Mouse (Mus musculus): ENCODE results near the gene Cacna2d2. TPM values are rescaled to one million over a fixed set of nuclear protein-coding genes. Genes with fewer than 3 reads are reported as not detected.
"Not testable (repeated sequence)": the region's sequence is repeated elsewhere in the genome, so short reads cannot be mapped to it uniquely, and the experiment has no call there.

The Cacna2d2 gene
- total RNA-seq, 2 experiments from 2014 or later: 0.04 to 0.07 TPM

GRCm38 (mm10) chr9:107552690-107553393 is 153.4 kb downstream of the Cacna2d2 start:
- no peak for ATAC-seq (ENCODE audit: poor library complexity, severe bottlenecking)

DNA sequence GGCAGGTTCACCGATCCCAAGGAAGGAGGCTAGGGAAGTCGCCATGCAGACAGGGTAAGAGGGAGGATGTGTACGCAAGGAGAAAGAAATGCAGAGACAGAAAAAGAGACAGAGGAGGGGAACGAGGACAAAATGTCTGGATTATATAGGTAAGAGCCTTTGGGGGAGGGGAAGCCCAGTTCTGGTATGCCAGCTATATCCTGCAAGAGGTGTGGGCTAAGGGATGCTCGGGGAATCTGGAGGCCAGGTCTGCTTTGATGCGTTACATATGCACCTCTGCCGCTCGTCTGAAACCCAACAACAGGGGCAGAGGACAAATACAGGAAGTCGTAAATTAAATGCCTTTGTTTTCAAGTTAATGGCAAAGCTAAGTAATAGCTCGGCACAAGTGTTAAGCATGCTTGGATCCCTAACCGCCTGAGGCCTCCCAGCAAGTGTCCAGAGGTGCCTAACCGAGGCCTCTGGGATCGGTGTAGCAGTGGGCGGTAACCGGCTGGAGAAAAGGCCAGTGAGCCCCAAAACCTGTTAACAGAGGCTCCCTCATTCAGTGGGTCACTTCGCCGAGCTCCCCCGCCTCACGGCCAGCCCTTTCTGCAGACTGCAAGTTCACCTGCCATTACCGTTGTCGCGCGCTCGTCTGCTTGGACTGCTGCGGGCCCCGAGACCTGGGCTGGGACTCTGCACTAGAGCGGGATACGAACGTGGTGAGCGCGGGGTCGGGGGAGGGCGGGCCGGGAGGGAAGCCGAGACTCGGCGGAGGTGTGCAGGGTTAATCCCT is 154.3 kb downstream of the Cacna2d2 start:
- ATAC-seq (ENCODE audit: poor library complexity, severe bottlenecking): no peak

DNA sequence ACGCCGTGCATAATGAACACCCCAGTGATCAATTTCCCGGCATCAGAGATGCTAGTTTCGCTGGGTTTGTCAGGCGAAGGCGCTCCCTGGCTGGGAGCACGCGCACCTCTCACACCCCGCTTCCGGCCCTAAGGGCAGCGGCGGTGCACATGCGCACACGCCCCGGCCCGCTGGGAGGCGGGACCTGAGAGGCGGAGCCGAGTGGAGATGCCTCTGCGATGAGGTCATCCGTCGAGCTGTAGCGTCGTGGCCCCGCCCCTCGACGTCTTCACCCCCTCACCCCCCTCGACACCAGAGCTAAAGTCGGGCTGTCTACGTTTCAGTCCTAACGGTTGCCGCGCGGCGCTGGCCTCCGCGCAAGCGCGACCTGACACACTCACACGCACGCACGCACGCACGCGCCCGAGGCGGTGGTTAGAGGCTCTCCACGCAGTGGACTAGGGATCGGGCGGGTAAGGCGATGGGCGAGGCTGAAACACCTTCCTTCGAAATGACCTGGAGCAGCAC is 155.0 kb downstream of the Cacna2d2 start:
- ATAC-seq (ENCODE audit: poor library complexity, severe bottlenecking): peak; percentile 78

DNA sequence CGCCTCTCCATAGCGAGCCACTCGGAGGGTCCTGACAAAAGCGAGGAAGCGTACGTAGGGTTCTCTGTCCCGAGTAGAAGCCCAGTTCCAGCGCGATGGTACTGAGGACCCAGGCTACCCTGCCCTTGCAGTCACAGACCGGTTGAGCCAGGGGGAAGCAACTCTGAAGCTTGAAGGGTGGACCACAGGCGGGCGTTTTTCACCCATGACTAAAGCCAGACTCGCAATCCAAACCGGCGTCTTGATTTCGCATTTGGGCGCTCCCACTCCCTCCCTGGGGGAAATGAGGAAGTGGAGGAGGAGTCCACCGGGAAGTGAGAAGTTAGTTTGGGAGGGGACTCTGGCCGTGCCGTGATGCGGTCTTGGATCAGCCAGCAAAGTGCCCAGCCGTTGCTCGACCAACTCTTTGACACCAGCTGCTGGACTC is 155.6 kb downstream of the Cacna2d2 start:
- peak; percentile 31 for ATAC-seq (ENCODE audit: poor library complexity, severe bottlenecking)

DNA sequence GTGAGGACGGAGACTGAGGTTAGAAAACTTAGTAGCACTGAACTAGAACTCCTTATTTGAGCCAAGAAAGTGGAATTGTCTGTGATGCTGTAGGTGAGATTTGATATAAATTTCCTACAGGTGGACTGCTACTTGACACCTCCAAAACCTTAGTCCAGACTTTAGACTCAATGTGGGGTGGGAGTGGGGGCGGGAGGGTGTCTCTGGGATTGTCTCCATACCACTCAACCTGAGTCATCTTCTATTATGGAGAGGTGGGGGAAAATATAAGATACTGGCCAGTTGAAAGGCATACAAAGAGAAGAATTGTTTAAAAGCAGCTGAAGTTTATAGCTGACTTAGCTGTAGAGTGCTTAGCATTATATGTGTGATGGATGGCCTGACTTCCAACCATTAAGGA is 156.3 kb downstream of the Cacna2d2 start:
- no peak for ATAC-seq (ENCODE audit: poor library complexity, severe bottlenecking)

DNA sequence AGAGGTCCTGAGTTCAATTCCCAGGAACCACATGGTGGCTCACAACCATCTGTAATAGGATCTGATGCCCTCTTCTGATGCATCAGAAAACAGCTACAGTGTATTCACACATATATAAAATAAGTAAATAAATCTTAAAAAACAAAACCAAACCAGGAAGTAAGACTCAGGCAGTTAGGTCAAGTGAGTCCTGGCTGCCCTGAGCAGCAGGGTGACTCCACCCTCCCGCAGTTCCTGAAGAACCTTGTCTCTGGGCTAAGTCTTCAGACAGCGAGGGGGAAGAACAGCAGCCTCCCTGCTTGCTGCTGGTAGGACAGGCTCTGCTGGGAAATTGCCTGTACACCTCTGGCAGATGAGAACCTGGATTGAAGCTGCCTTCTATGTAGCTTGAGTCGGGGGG is 156.9 kb downstream of the Cacna2d2 start:
- peak; percentile 17; the same call in 1 of the 2 replicates for ATAC-seq (ENCODE audit: poor library complexity, severe bottlenecking)

DNA sequence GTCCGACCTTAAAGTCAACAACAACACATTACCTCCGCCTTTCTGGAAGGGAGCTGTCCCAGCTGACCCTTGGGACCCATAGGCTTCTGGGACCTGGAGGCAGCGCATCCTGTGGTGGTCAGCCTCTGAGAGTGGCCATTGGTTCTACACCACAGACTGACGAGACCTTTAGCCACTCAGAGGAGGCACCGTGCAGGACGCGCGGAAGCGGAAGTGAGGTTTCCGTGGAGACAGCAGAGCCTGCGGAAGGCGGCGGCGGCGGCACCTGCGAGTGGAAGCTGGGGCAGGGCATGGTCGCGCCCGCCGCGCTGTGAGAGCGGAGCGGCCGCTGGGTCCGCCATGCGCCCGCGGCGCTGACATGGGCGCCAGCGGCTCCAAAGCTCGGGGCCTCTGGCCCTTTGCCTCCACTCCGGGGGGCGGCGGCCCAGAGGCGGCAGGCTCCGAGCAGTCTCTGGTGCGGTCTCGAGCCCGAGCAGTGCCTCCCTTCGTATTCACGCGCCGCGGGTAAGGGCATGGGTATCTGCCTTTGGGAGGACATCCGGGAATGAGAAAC is 163.7 kb downstream of the Cacna2d2 start, which contains the start of gene Tusc2:
TSS of gene Tusc2 (plus strand) at position 227 of the 553 bp plus-strand sequence.
- ATAC-seq (ENCODE audit: poor library complexity, severe bottlenecking): peak; percentile 98

DNA sequence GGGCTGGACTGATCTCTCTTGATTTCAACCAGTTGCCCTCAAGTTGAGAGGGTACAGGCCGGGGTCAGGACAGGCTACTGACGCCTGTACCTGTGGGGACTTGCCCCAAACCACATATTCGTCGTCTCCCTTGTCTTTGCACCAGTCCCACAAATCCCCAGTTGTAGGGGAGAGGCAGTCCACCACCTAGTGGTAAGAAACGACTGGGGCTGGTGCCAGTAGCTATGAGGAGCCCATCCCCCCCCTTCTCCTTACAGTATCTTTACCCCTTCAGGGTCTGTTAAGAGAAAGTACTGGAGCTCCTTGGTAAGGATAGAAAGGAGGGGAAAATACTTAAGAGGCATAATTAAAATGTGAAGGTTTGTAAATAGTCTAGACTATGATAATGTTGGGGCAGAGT is 166.1 kb downstream of the Cacna2d2 start:
- ATAC-seq (ENCODE audit: poor library complexity, severe bottlenecking): not testable (repeated sequence)

DNA sequence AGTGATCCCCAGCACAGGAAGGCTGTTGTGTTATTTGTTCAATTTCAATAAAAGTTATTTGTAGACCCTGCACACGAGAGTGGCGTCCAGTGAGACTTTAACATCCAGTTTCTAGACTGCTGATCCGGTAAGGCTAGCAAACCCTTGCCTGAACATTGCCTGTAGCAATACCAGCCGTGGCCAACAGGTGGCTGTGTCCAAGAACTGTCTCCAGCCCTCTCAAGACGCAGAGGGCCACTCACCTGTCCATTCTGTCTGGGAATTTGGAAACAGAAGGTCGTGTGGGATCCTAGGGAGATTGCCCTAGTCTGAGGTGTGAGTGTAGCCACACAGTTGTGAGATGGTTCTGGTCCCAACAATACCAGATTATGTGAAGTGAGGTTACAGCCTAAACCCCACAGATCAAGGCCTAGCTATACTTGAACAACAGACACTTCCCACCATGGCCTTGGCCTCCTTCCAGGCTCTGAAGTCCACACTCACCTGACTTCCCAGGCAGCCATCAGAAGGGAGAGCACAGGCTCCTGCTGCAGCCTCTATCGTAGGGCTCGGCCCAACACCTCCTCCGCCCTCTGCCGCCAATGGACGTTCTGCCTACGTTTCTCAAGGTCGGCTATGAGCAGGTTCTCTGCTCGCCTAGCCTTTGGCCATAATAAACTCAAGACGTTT is 166.8 kb downstream of the Cacna2d2 start:
- ATAC-seq (ENCODE audit: poor library complexity, severe bottlenecking): peak; percentile 28; the same call in 1 of the 2 replicates

DNA sequence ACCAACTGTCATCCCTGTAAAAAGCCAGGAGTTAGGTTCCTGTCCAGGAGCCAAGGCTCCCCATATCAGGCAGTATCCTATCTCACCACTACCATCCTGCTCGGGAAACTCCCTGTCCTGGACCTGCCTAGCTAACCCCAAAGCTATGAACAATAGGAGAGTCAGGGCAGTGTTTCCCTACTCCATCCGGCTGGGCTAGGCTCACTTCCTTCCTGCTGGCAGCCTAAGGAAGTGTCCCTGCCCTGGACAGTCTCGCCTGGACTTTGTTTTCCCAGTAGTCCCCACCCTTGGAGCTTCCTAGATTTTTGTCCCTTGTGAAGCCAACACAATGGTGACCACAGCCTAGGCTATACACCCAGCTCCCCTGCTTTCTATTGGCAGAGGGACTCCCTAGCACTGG is 167.4 kb downstream of the Cacna2d2 start:
- ATAC-seq (ENCODE audit: poor library complexity, severe bottlenecking): no peak

GRCm38 (mm10) chr9:107567702-107568319 is 168.4 kb downstream of the Cacna2d2 start, which contains the start of gene Hyal2:
Gene Hyal2 (plus strand): TSS chr9:107567945.
- ATAC-seq (ENCODE audit: poor library complexity, severe bottlenecking): no peak

GRCm38 (mm10) chr9:107568331-107569261 is 169.2 kb downstream of the Cacna2d2 start:
- ATAC-seq (ENCODE audit: poor library complexity, severe bottlenecking): peak; percentile 81

- ATAC-seq (ENCODE audit: poor library complexity, severe bottlenecking): peak; percentile 20
Measured at GRCm38 (mm10) chr9:107569270-107569669, 169.9 kb downstream of the Cacna2d2 start.

GRCm38 (mm10) chr9:107570016-107570415 is 170.6 kb downstream of the Cacna2d2 start:
- no peak for ATAC-seq (ENCODE audit: poor library complexity, severe bottlenecking)

- ATAC-seq (ENCODE audit: poor library complexity, severe bottlenecking): no peak
Measured at GRCm38 (mm10) chr9:107570845-107571244, 171.4 kb downstream of the Cacna2d2 start.

DNA sequence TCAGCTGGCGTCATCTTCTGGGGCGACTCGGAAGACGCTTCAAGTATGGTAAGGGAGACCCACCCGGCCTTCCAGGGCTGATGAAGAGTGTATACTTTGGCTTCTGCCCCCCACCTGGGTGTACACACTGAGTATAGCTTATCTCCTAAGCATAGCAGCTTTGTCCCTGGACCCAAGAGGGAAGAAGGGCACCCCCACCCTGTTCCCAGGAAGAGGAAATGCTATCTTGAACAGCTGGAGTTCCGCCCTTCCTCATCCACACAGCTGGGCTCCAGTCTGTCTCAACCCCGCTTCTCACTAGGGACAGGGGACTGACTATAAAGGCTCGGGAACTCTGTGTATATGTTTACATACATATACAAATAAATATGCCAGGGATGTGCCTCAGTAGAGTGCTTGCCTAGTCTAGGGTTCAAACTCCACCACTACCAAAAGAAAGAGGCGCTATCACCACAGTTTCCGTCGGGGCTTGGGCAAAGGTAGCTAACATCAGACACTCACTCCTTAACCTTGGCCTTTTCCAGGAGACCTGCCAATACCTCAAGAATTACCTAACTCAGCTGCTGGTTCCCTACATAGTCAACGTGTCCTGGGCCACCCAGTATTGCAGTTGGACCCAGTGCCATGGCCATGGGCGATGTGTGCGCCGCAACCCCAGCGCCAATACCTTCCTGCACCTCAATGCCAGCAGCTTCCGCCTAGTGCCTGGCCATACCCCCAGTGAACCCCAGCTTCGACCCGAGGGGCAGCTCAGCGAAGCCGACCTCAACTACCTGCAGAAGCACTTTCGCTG is 172.3 kb downstream of the Cacna2d2 start:
- ATAC-seq (ENCODE audit: poor library complexity, severe bottlenecking): no peak

DNA sequence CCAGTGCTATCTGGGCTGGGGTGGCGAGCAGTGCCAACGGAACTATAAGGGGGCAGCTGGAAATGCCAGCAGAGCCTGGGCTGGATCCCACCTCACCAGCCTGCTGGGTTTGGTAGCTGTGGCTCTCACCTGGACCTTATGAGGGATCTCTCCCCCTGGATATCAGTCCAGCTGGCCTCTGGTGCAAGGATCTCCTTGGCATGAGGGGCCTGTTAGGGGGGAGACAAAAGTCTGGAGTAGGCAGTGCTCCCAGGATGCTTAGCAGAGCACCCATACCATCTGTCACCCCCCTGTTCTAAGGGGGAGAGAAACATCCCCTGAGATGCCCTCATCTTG is 172.9 kb downstream of the Cacna2d2 start:
- ATAC-seq (ENCODE audit: poor library complexity, severe bottlenecking): no peak

DNA sequence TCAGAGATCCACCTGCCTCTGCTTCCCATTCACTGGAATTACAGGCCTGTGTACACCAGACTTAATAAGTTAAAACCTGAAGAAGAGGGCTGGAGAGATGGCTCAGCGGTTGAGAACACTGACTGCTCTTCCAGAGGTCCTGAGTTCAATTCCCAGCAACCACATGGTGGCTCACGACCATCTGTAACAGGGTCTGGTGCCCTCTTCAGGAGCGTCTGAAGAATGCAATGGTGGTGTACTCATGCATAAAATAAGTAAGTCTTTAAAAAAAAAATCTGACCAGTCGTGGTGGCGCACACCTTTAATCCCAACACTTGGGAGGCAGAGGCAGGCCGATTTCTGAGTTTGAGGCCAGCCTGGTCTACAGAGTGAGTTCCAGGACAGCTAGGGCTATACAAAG is 174.4 kb downstream of the Cacna2d2 start:
- ATAC-seq (ENCODE audit: poor library complexity, severe bottlenecking): not testable (repeated sequence)

All from megakaryocyte, adult 5-6 weeks (primary cell).